Mouse (Mus musculus) stomach, postnatal 0 days (tissue): ENCODE results near the gene Mef2c.

Experiments
- CTCF ChIP-seq: IDR thresholded peaks from 2 replicates; pipeline ENCODE4 v1.5.1; 2016; ENCODE audit warnings: antibody characterized with exemption, low read depth, mild to moderate bottlenecking, moderate library complexity
- EP300 ChIP-seq: optimal IDR thresholded peaks from 2 replicates; pipeline ENCODE3; 2016; ENCODE audit warnings: antibody characterized with exemption

GRCm38 (mm10) chr13:83551259-83551658, 47.4 kb downstream of the Mef2c start:
- TF ChIP-seq CTCF (no peak), EP300 (no peak)
